Mouse (Mus musculus) cortical plate, adult 2 months (tissue): ENCODE measurements at regions not wholly inside any gene's neighbourhood (a gene's known extent, or its start where the extent isn't known, plus 50 kb on each side); places are given as distances from the start of the nearest gene placed in this dataset.

Experiments
- CTCF ChIP-seq: fragments of 200-500 bp; IDR thresholded peaks from 2 replicates; pipeline ENCODE4 v1.5.1; 2011; ENCODE audit warnings: mild to moderate bottlenecking, control low read depth, low read length; ENCODE audit not compliant: insufficient read depth; ENCODE audit errors: extremely low read depth
- POLR2A ChIP-seq: fragments of 200-500 bp; IDR thresholded peaks from 2 replicates; pipeline ENCODE4 v1.6.1; 2011; ENCODE audit warnings: mild to moderate bottlenecking, low read length, control low read depth; ENCODE audit not compliant: insufficient read depth; ENCODE audit errors: extremely low read depth

DNA sequence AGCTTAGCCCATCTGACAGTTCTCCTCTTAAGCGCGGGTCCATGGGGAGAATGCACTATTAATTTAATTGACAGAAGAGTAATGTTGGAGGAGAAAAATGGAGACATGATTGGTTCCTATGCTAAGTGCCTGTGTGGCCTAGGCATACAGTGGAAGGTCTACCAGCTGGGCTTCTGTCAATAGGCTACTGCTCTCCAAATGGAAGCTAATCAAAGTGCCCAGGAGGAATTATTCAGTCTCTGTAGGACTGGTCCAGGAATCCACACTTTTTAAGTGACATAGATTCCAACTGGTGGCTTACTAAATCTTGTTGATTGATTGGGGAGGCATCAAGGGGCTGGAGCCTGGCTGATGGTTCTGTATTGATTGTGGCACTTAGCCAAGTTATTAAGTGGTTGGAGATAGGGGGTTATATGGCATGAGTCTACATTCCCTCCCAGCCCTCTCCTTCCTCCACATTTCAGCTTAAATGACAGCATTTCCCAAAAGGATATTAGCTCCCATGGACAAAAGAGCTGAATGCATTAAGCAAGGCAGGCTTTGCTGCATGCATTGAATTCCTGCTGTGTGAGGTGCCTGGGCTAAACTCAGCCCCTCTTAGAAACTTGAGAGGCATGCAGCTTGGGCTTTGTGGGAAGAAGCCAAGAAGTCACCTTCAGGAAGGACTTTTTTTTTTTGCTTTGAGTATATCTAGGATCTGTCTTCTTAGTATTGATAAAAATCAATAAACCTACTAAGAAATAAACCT lies 75.0 kb upstream of the Pirt start:
- TF ChIP-seq CTCF, result no peak
- no peak for TF ChIP-seq POLR2A
